Mouse (Mus musculus) stomach, embryonic 16.5 days (tissue): ENCODE results near the gene Med27. TPM values are rescaled to one million over a fixed set of nuclear protein-coding genes. Genes with fewer than 3 reads are reported as not detected.
A peak's percentile ranks its signal among the peaks of the same experiment; 100 is the strongest.

ENCODE experiments used
- ATAC-seq: fragments of 200-750 bp; cut with Nextera tagmentation; 2 replicates; pipeline ENCODE4 v1.8.0; 2017; ENCODE audit warnings: moderate number of reproducible peaks, moderate TSS enrichment; ENCODE audit not compliant: insufficient read depth, low FRiP score
- H3K27ac ChIP-seq: fragments of 300-500 bp; sonication (generic); 2 replicates; pipeline ENCODE4 v1.5.1; 2014; ENCODE audit warnings: low read length
- H3K27me3 ChIP-seq: fragments of 300-500 bp; sonication (generic); 2 replicates; pipeline ENCODE4 v1.6.1; 2014; ENCODE audit warnings: low read length, control low read depth, mixed read lengths; ENCODE audit not compliant: control insufficient read depth, insufficient read depth
- H3K36me3 ChIP-seq: fragments of 300-500 bp; sonication (generic); 2 replicates; pipeline ENCODE4 v1.6.1; 2014; ENCODE audit warnings: low read length; ENCODE audit not compliant: control insufficient read depth, insufficient read depth
- H3K4me1 ChIP-seq: fragments of 300-500 bp; sonication (generic); 2 replicates; pipeline ENCODE4 v1.6.1; 2014; ENCODE audit warnings: low read length, control low read depth, mixed read lengths; ENCODE audit not compliant: control insufficient read depth, insufficient read depth
- H3K4me2 ChIP-seq: fragments of 300-500 bp; sonication (generic); 2 replicates; pipeline ENCODE4 v1.6.1; 2014; ENCODE audit warnings: low read depth, low read length, mixed read lengths
- H3K4me3 ChIP-seq: fragments of 300-500 bp; sonication (generic); replicated peaks from 2 replicates; pipeline ENCODE4 v1.5.1; 2014; ENCODE audit warnings: mild to moderate bottlenecking, low read length
- H3K9ac ChIP-seq: fragments of 300-500 bp; sonication (generic); 2 replicates; pipeline ENCODE4 v1.6.1; 2014; ENCODE audit warnings: low read length
- H3K9me3 ChIP-seq: fragments of 300-500 bp; sonication (generic); replicated peaks from 2 replicates; pipeline ENCODE4 v1.6.1; 2016; ENCODE audit warnings: low read length, control low read depth; ENCODE audit not compliant: control insufficient read depth
- WGBS: fragments of 180-500 bp; shearing (Covaris S2); extraction: QIAGEN DNeasy Blood & Tissue Kit; methylation state at CpG from one replicate; pipeline ENCODE4 v1.1.7; 2014; 5-methylcytosine and 5-hydroxymethylcytosine counted together
- polyA plus RNA-seq: library from polyadenylated mRNA; unstranded; fragments of >200 nt; fragmentation: Nextera tagmentation; extraction: Ambion mirVana; gene quantifications from 2 replicates; pipeline ENCODE4 v1.2.1, GENCODE M21; 2015

Med27 gene
- polyA plus RNA-seq, 1 experiment from 2014 or later = 37.0 TPM

DNA sequence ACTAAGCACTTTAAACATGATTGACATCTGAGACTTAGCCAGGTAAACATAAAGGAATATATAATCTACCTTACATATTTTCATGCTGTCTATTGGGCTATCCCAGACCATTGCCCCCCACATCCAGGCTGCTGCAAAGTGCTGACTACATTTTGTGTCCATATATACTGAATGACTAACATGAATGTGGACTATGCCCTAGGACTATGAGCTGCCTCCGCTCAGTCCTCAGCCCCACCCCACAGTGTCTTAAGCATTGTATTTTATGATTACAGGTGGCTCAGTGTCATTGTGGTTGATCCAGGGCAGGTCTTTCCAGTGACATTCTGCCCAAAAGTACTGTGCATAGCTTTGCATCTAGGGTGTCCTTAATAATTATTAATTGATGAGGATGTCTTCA is 8.2 kb upstream of the Med27 start:
- ATAC-seq = peak; percentile 44; the same call in 1 of the 2 replicates
- no peaks in the 10 kb centered on the region for H3K9me3 ChIP-seq
- H3K4me1 ChIP-seq = no peaks in the 10 kb centered on the region
- H3K9ac ChIP-seq = no peak overlapping the region
- H3K4me2 ChIP-seq = no peak overlapping the region
- WGBS = 91% methylated on average over 1 of the region's 1 CpGs
- no peaks in the 10 kb centered on the region for H3K36me3 ChIP-seq
- no peak overlapping the region for H3K27ac ChIP-seq
- H3K27me3 ChIP-seq = no peaks in the 10 kb centered on the region
- H3K4me3 ChIP-seq = no peak overlapping the region

GRCm38 (mm10) chr2:29358696-29359375 is 12.2 kb downstream of the Med27 start:
- 46% methylated on average over 9 of the region's 9 CpGs for WGBS

GRCm38 (mm10) chr2:29360956-29361355 is 14.3 kb downstream of the Med27 start:
- no peak overlapping the region for H3K4me3 ChIP-seq
- no peak for ATAC-seq
- H3K27me3 ChIP-seq = no peaks in the 10 kb centered on the region
- no peaks in the 10 kb centered on the region for H3K4me1 ChIP-seq
- 68% methylated on average over 3 of the region's 3 CpGs for WGBS
- H3K27ac ChIP-seq = no peak overlapping the region
- H3K4me2 ChIP-seq = no peak overlapping the region
- H3K9ac ChIP-seq = no peak overlapping the region
- no peaks in the 10 kb centered on the region; the same call in 1 of the 2 replicates for H3K36me3 ChIP-seq
- H3K9me3 ChIP-seq = no peaks in the 10 kb centered on the region

More at GRCm38 (mm10) chr2:29358696-29359375, 12.2 kb downstream of the Med27 start:
- Histone ChIP-seq H3K27ac (no peak overlapping the region), H3K4me2 (no peak overlapping the region), H3K9me3 (no peaks in the 10 kb centered on the region), H3K4me3 (no peak overlapping the region), H3K9ac (no peak overlapping the region), H3K27me3 (no peaks in the 10 kb centered on the region), H3K36me3 (no peaks in the 10 kb centered on the region), H3K4me1 (no peaks in the 10 kb centered on the region)
- ATAC-seq = no peak

DNA sequence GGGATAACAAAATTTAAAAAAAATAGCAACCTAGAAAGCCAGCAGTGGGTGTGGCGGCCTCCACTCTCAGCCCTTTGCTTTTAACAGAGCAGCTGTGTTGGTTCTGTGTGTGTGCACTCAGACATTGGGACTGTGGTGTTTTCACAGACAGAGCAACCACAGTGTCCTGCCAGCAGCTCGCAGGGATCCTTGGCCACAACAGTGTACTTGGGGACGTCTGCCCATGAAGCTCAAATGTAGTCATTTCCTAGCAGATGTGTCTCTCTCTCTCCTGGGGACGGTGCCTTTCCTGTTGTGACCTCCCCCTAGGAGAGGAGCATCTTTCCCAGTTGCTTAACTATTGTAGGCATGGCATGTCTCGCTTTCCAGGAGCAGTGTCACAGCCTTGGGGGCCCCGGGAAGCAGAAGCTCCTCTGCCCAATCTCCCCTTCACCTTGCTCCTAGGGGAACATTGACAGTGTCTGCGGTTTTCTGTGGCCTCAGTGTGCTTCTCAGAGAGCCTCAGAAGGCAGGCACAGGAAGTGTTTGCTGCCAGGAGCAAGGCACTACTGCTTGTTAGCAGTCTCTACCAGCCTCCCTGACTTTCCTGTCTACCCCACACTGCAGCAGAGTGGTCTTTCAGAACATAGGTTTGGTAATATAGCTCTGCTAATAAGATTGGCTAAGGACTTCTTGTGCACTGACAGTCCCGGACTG is 18.5 kb downstream of the Med27 start:
- Histone ChIP-seq H3K9ac (no peak overlapping the region), H3K9me3 (no peaks in the 10 kb centered on the region), H3K4me1 (no peaks in the 10 kb centered on the region), H3K27ac (no peak overlapping the region), H3K27me3 (no peaks in the 10 kb centered on the region), H3K36me3 (no peaks in the 10 kb centered on the region; the same call in 1 of the 2 replicates), H3K4me3 (no peak overlapping the region), H3K4me2 (no peak overlapping the region)
- ATAC-seq = no peak
- 85% methylated on average over 8 of the region's 8 CpGs for WGBS

GRCm38 (mm10) chr2:29368730-29369129 is 22.1 kb downstream of the Med27 start:
- WGBS = 56% methylated on average over 5 of the region's 5 CpGs
- no peak for ATAC-seq
- H3K4me2 ChIP-seq = no peak overlapping the region

GRCm38 (mm10) chr2:29372176-29372575 is 25.6 kb downstream of the Med27 start:
- ATAC-seq = no peak
- Histone ChIP-seq H3K27me3 (no peaks in the 10 kb centered on the region), H3K4me3 (no peak overlapping the region), H3K4me2 (no peak overlapping the region), H3K36me3 (no peaks in the 10 kb centered on the region), H3K9ac (no peak overlapping the region), H3K27ac (no peak overlapping the region), H3K9me3 (no peaks in the 10 kb centered on the region), H3K4me1 (0 out of 2 replicates have a peak, but pooled peaks cover 3% of the 10 kb centered on the region)
- 70% methylated on average over 5 of the region's 5 CpGs for WGBS

More at GRCm38 (mm10) chr2:29368730-29369129, 22.1 kb downstream of the Med27 start:
- no peak overlapping the region for H3K4me3 ChIP-seq
- H3K27me3 ChIP-seq = no peaks in the 10 kb centered on the region
- 0 out of 2 replicates have a peak, but pooled peaks cover 3% of the 10 kb centered on the region for H3K4me1 ChIP-seq
- no peaks in the 10 kb centered on the region for H3K9me3 ChIP-seq
- H3K9ac ChIP-seq = no peak overlapping the region
- no peaks in the 10 kb centered on the region; the same call in 1 of the 2 replicates for H3K36me3 ChIP-seq
- H3K27ac ChIP-seq = no peak overlapping the region

- H3K27ac ChIP-seq = no peak overlapping the region
- no peak overlapping the region for H3K4me3 ChIP-seq
- H3K9ac ChIP-seq = no peak overlapping the region
- 0 out of 2 replicates have a peak, but pooled peaks cover 3% of the 10 kb centered on the region for H3K4me1 ChIP-seq
- no peak for ATAC-seq
- WGBS = 24% methylated on average over 4 of the region's 4 CpGs
- H3K36me3 ChIP-seq = no peaks in the 10 kb centered on the region
- no peak overlapping the region for H3K4me2 ChIP-seq
- no peaks in the 10 kb centered on the region for H3K27me3 ChIP-seq
- H3K9me3 ChIP-seq = no peaks in the 10 kb centered on the region
Measured at GRCm38 (mm10) chr2:29381683-29382082, 35.1 kb downstream of the Med27 start.

- ATAC-seq = no peak
- H3K36me3 ChIP-seq = no peaks in the 10 kb centered on the region
- H3K9me3 ChIP-seq = no peaks in the 10 kb centered on the region
- no peaks in the 10 kb centered on the region for H3K27me3 ChIP-seq
- no peak overlapping the region for H3K4me3 ChIP-seq
- H3K4me2 ChIP-seq = no peak overlapping the region
- H3K27ac ChIP-seq = no peak overlapping the region
- H3K4me1 ChIP-seq = 0 out of 2 replicates have a peak, but pooled peaks cover 3% of the 10 kb centered on the region
- 86% methylated on average over 4 of the region's 4 CpGs for WGBS
- no peak overlapping the region for H3K9ac ChIP-seq
Measured at GRCm38 (mm10) chr2:29382583-29382982, 36.0 kb downstream of the Med27 start.

GRCm38 (mm10) chr2:29383133-29383532 is 36.5 kb downstream of the Med27 start:
- no peak for ATAC-seq
- Histone ChIP-seq H3K9me3 (no peaks in the 10 kb centered on the region), H3K4me1 (0 out of 2 replicates have a peak, but pooled peaks cover 3% of the 10 kb centered on the region), H3K27ac (no peak overlapping the region), H3K27me3 (no peaks in the 10 kb centered on the region), H3K36me3 (no peaks in the 10 kb centered on the region), H3K4me3 (no peak overlapping the region), H3K4me2 (no peak overlapping the region), H3K9ac (no peak overlapping the region)
